Mouse (Mus musculus) midbrain, embryonic 15.5 days (tissue): ENCODE measurements around the gene Chl1. TPM values are rescaled to one million over a fixed set of nuclear protein-coding genes. Genes with fewer than 3 reads are reported as not detected.

Source experiments
- ATAC-seq: fragments of 200-750 bp; cut with Nextera tagmentation; replicated peaks from 2 replicates; pipeline ENCODE4 v1.8.0; 2017; ENCODE audit warnings: moderate TSS enrichment
- H3K27ac ChIP-seq: fragments of 300-500 bp; sonication (generic); 2 replicates; pipeline ENCODE4 v1.5.1; 2015; ENCODE audit warnings: mild to moderate bottlenecking, inconsistent platforms
- H3K27me3 ChIP-seq: fragments of 300-500 bp; sonication (generic); replicated peaks from 2 replicates; pipeline ENCODE4 v1.6.1; 2015; ENCODE audit warnings: inconsistent platforms
- H3K36me3 ChIP-seq: fragments of 300-500 bp; sonication (generic); replicated peaks from 2 replicates; pipeline ENCODE4 v1.6.1; 2015; ENCODE audit warnings: inconsistent platforms
- H3K4me1 ChIP-seq: fragments of 300-500 bp; sonication (generic); 2 replicates; pipeline ENCODE4 v1.6.1; 2015; ENCODE audit warnings: inconsistent platforms
- H3K4me2 ChIP-seq: fragments of 300-500 bp; sonication (generic); 2 replicates; pipeline ENCODE4 v1.6.1; 2015; ENCODE audit warnings: inconsistent platforms, mild to moderate bottlenecking, moderate library complexity
- H3K4me3 ChIP-seq: fragments of 300-500 bp; sonication (generic); 2 replicates; pipeline ENCODE4 v1.5.1; 2015; ENCODE audit warnings: mild to moderate bottlenecking, inconsistent platforms
- H3K9ac ChIP-seq: fragments of 300-500 bp; sonication (generic); 2 replicates; pipeline ENCODE4 v1.6.1; 2015; ENCODE audit warnings: mild to moderate bottlenecking, inconsistent platforms
- H3K9me3 ChIP-seq: fragments of 300-500 bp; sonication (generic); 2 replicates; pipeline ENCODE4 v1.6.1; 2016; ENCODE audit warnings: inconsistent platforms
- WGBS: fragments of 180-500 bp; shearing (Covaris S2); methylation state at CpG from one replicate; pipeline ENCODE4 v1.1.7; 2015; ENCODE audit warnings: mixed read lengths; 5-methylcytosine and 5-hydroxymethylcytosine counted together
- polyA plus RNA-seq: library from polyadenylated mRNA; unstranded; fragments of >200 nt; fragmentation: Nextera tagmentation; extraction: Ambion mirVana; gene quantifications from 2 replicates; pipeline ENCODE4 v1.2.1, GENCODE M21; 2015

Gene Chl1
- polyA plus RNA-seq, 1 experiment from 2014 or later = 166 TPM

GRCm38 (mm10) chr6:103513621-103514241 lies 3.3 kb downstream of the Chl1 start:
- H3K27me3 ChIP-seq = no peaks in the 10 kb centered on the region
- no peaks in the 10 kb centered on the region for H3K36me3 ChIP-seq
- 32% methylated on average over 8 of the region's 8 CpGs for WGBS
- H3K4me1 ChIP-seq = peaks cover 23% of the 10 kb centered on the region
- peak overlapping the region; percentile 21; the same call in 1 of the 2 replicates for H3K9ac ChIP-seq
- H3K27ac ChIP-seq = peak overlapping the region; percentile 95
- H3K4me3 ChIP-seq = peak overlapping the region; percentile 60
- peak overlapping the region; percentile 71 for H3K4me2 ChIP-seq
- 0 out of 2 replicates have a peak, but pooled peaks have one; percentile 16 for ATAC-seq
- no peaks in the 10 kb centered on the region for H3K9me3 ChIP-seq

- Histone ChIP-seq H3K9ac (no peak overlapping the region), H3K36me3 (no peaks in the 10 kb centered on the region), H3K27me3 (no peaks in the 10 kb centered on the region), H3K27ac (peak overlapping the region; percentile 95; the same call in 1 of the 2 replicates), H3K4me3 (peak overlapping the region; percentile 60), H3K4me2 (peak overlapping the region; percentile 71), H3K9me3 (no peaks in the 10 kb centered on the region), H3K4me1 (peaks cover 22% of the 10 kb centered on the region)
- ATAC-seq = no peak
- WGBS = 7% methylated on average over 1 of the region's 1 CpGs
Observed at GRCm38 (mm10) chr6:103514346-103514745, 4.0 kb downstream of the Chl1 start.

GRCm38 (mm10) chr6:103514756-103515155 lies 4.4 kb downstream of the Chl1 start:
- H3K4me2 ChIP-seq = peak overlapping the region; percentile 71
- 16% methylated on average over 1 of the region's 1 CpGs for WGBS

GRCm38 (mm10) chr6:103519596-103519995 lies 9.2 kb downstream of the Chl1 start:
- 80% methylated on average over 2 of the region's 2 CpGs for WGBS
- no peak for ATAC-seq

More at GRCm38 (mm10) chr6:103514756-103515155, 4.4 kb downstream of the Chl1 start:
- H3K4me3 ChIP-seq = no peak overlapping the region
- ATAC-seq = no peak
- H3K36me3 ChIP-seq = no peaks in the 10 kb centered on the region
- no peaks in the 10 kb centered on the region for H3K9me3 ChIP-seq
- no peak overlapping the region for H3K27ac ChIP-seq
- H3K27me3 ChIP-seq = no peaks in the 10 kb centered on the region
- no peak overlapping the region for H3K9ac ChIP-seq
- peaks cover 21% of the 10 kb centered on the region for H3K4me1 ChIP-seq

GRCm38 (mm10) chr6:103525326-103526024 lies 15.1 kb downstream of the Chl1 start:
- WGBS = 79% methylated on average over 2 of the region's 2 CpGs
- H3K9me3 ChIP-seq = no peaks in the 10 kb centered on the region
- peaks cover 12% of the 10 kb centered on the region; the same call in 1 of the 2 replicates for H3K4me1 ChIP-seq
- H3K4me3 ChIP-seq = no peak overlapping the region
- no peak overlapping the region for H3K27ac ChIP-seq
- no peak overlapping the region for H3K9ac ChIP-seq
- ATAC-seq = no peak
- H3K27me3 ChIP-seq = no peaks in the 10 kb centered on the region
- H3K4me2 ChIP-seq = no peak overlapping the region
- H3K36me3 ChIP-seq = no peaks in the 10 kb centered on the region

More at GRCm38 (mm10) chr6:103519596-103519995, 9.2 kb downstream of the Chl1 start:
- Histone ChIP-seq H3K27ac (no peak overlapping the region), H3K4me3 (no peak overlapping the region), H3K4me2 (no peak overlapping the region), H3K36me3 (no peaks in the 10 kb centered on the region), H3K9me3 (no peaks in the 10 kb centered on the region), H3K4me1 (peaks cover 11% of the 10 kb centered on the region), H3K9ac (no peak overlapping the region), H3K27me3 (no peaks in the 10 kb centered on the region)

- Histone ChIP-seq H3K9me3 (no peaks in the 10 kb centered on the region), H3K4me3 (no peak overlapping the region), H3K9ac (no peak overlapping the region), H3K36me3 (no peaks in the 10 kb centered on the region), H3K4me1 (peaks cover 12% of the 10 kb centered on the region; the same call in 1 of the 2 replicates), H3K4me2 (no peak overlapping the region), H3K27me3 (no peaks in the 10 kb centered on the region), H3K27ac (no peak overlapping the region)
- peak; percentile 71; the same call in 1 of the 2 replicates for ATAC-seq
- 60% methylated on average over 8 of the region's 8 CpGs for WGBS
Observed at GRCm38 (mm10) chr6:103526945-103527777, 16.8 kb downstream of the Chl1 start.

GRCm38 (mm10) chr6:103533048-103533447 lies 22.7 kb downstream of the Chl1 start:
- no peak for ATAC-seq
- H3K4me2 ChIP-seq = no peak overlapping the region
- H3K27me3 ChIP-seq = no peaks in the 10 kb centered on the region
- no peaks in the 10 kb centered on the region for H3K9me3 ChIP-seq
- H3K9ac ChIP-seq = no peak overlapping the region
- H3K4me3 ChIP-seq = no peak overlapping the region
- H3K4me1 ChIP-seq = no peaks in the 10 kb centered on the region
- no peak overlapping the region for H3K27ac ChIP-seq
- no peaks in the 10 kb centered on the region for H3K36me3 ChIP-seq

GRCm38 (mm10) chr6:103534027-103534426 lies 23.6 kb downstream of the Chl1 start:
- WGBS = 89% methylated on average over 2 of the region's 2 CpGs

GRCm38 (mm10) chr6:103542576-103542975 lies 32.2 kb downstream of the Chl1 start:
- H3K9ac ChIP-seq = no peak overlapping the region
- 0 out of 2 replicates have a peak, but pooled peaks have one; percentile 66 for ATAC-seq
- H3K4me3 ChIP-seq = no peak overlapping the region
- no peaks in the 10 kb centered on the region for H3K36me3 ChIP-seq
- no peak overlapping the region for H3K4me2 ChIP-seq
- no peak overlapping the region for H3K27ac ChIP-seq
- WGBS = 42% methylated on average over 2 of the region's 2 CpGs
- no peaks in the 10 kb centered on the region for H3K9me3 ChIP-seq
- H3K27me3 ChIP-seq = no peaks in the 10 kb centered on the region
- H3K4me1 ChIP-seq = peaks cover 3% of the 10 kb centered on the region

More at GRCm38 (mm10) chr6:103534027-103534426, 23.6 kb downstream of the Chl1 start:
- Histone ChIP-seq H3K9me3 (no peaks in the 10 kb centered on the region), H3K4me3 (no peak overlapping the region), H3K4me2 (no peak overlapping the region), H3K9ac (no peak overlapping the region), H3K27ac (no peak overlapping the region), H3K4me1 (no peaks in the 10 kb centered on the region), H3K36me3 (no peaks in the 10 kb centered on the region), H3K27me3 (no peaks in the 10 kb centered on the region)
- ATAC-seq = no peak

GRCm38 (mm10) chr6:103543753-103544152 lies 33.4 kb downstream of the Chl1 start:
- Histone ChIP-seq H3K9ac (no peak overlapping the region), H3K36me3 (no peaks in the 10 kb centered on the region), H3K4me1 (peaks cover 3% of the 10 kb centered on the region), H3K4me3 (no peak overlapping the region), H3K4me2 (no peak overlapping the region), H3K27me3 (no peaks in the 10 kb centered on the region), H3K27ac (peak overlapping the region; percentile 29; the same call in 1 of the 2 replicates), H3K9me3 (no peaks in the 10 kb centered on the region)
- 14% methylated on average over 1 of the region's 1 CpGs for WGBS
- no peak; the same call in 1 of the 2 replicates for ATAC-seq

- Histone ChIP-seq H3K36me3 (no peaks in the 10 kb centered on the region), H3K4me3 (no peak overlapping the region), H3K4me1 (peaks cover 3% of the 10 kb centered on the region), H3K4me2 (no peak overlapping the region), H3K9me3 (no peaks in the 10 kb centered on the region), H3K27me3 (no peaks in the 10 kb centered on the region), H3K9ac (no peak overlapping the region), H3K27ac (no peak overlapping the region)
- WGBS = 58% methylated on average over 3 of the region's 3 CpGs
- ATAC-seq = no peak
Observed at GRCm38 (mm10) chr6:103546314-103546713, 35.9 kb downstream of the Chl1 start.

- Histone ChIP-seq H3K9me3 (no peaks in the 10 kb centered on the region), H3K27me3 (no peaks in the 10 kb centered on the region), H3K4me1 (no peaks in the 10 kb centered on the region), H3K9ac (no peak overlapping the region), H3K36me3 (no peaks in the 10 kb centered on the region), H3K4me2 (no peak overlapping the region), H3K4me3 (no peak overlapping the region), H3K27ac (no peak overlapping the region)
- WGBS = 90% methylated on average over 4 of the region's 4 CpGs
- no peak for ATAC-seq
Observed at GRCm38 (mm10) chr6:103549929-103550328, 39.5 kb downstream of the Chl1 start.
